Mouse (Mus musculus): ENCODE data around the gene Ogdh.

DNA sequence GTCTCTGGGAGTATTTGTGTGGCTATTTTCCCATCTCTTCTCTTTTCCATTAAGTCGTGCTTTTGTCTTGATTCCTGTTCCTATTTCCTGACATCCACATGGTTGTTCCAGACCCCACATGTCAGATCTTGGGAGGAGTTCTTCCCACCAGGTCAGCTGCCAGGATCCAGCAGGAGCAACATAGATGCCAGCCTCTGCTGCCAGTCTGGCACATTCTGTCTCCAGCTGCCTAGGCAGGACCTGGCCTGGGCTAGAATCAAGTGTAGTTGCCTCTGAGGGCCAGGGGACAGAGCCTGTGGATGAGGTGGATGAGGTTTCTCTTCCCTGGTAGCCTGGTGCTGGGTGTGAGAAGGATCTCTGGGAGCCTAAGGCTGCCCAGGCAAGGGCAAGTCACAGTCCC, 102.4 kb downstream of the Ogdh start:
- TF ChIP-seq CTCF (conservative IDR thresholded peaks at IDR 0.05; ENCODE audit: insufficient read depth, insufficient read length, low read depth, low read length): no peak
- TF ChIP-seq POLR2A (IDR thresholded peaks at IDR 0.05; ENCODE audit: low read depth, low read length): no peak
